Mouse (Mus musculus) heart, adult 2 months (tissue): ENCODE measurements around the gene Ccm2.

Source experiments
- CTCF ChIP-seq: fragments of 200-600 bp; IDR thresholded peaks from 2 replicates; pipeline ENCODE4 v1.8.1; 2022; ENCODE audit warnings: antibody characterized with exemption, mild to moderate bottlenecking, moderate library complexity
- EP300 ChIP-seq: fragments of 200-500 bp; IDR thresholded peaks from 2 replicates; pipeline ENCODE4 v1.6.1; 2011; ENCODE audit warnings: low read depth, low read length, control low read depth; ENCODE audit not compliant: insufficient read depth
- POLR2A ChIP-seq: fragments of 200-500 bp; IDR thresholded peaks from 2 replicates; pipeline ENCODE4 v1.6.1; 2011; ENCODE audit warnings: mild to moderate bottlenecking, low read depth, low read length, control low read depth; ENCODE audit not compliant: insufficient read depth

GRCm38 (mm10) chr11:6581560-6581959 is 34.9 kb downstream of the Ccm2 start:
- no peak for TF ChIP-seq CTCF
- TF ChIP-seq POLR2A, result no peak
- TF ChIP-seq EP300, result no peak
